ENCODE assay signal across 9 mouse cellular contexts in genomic region chr5:99247915-99248314, GRCm38 (mm10).
A peak's percentile ranks its signal among the peaks of the same experiment; 100 is the strongest.
DNase-seq lines count a peak whose midpoint lies in the region; ATAC-seq and TF ChIP-seq lines count a peak whose summit lies in the region.
"Had no signal": no experiment of that assay in that cellular context is flagged by ENCODE, and none has a peak within 500 bp of the region (broad histone marks: within the 10 kb centered on the region; RNA-seq: fewer than 3 reads in every experiment).

No protein-coding gene starts in this region.

- H3K27me3 ChIP-seq in heart, embryonic 16.5 days (ENCODE audit: control insufficient read depth, insufficient read depth, low read length), result no peaks in the 10 kb centered on the region
- H3K27me3 ChIP-seq in spleen, adult 2 months (ENCODE audit: control insufficient read depth, insufficient read depth, low read length), result no peaks in the 10 kb centered on the region
- H3K27me3 ChIP-seq in forebrain, embryonic 16.5 days (replicated peaks; ENCODE audit: control insufficient read depth, insufficient read depth, low read length), result no peaks in the 10 kb centered on the region

- 0 out of 2 replicates have a peak overlapping the region, but pooled peaks have one; percentile 0 for H3K9ac ChIP-seq in heart, embryonic 16.5 days (ENCODE audit: low read length)
- H3K9ac ChIP-seq in forebrain, embryonic 16.5 days (replicated peaks; ENCODE audit: low read depth, low read length), result no peak overlapping the region
- H3K9ac ChIP-seq: kidney, embryonic 15.5 days had no signal

- H3K4me3 ChIP-seq in heart, embryonic 16.5 days (ENCODE audit: low read length), result no peak overlapping the region
- H3K4me3 ChIP-seq in spleen, adult 2 months (ENCODE audit: extremely low read depth, insufficient read depth, insufficient read length), result no peak overlapping the region
- no peak overlapping the region for H3K4me3 ChIP-seq in forebrain, embryonic 16.5 days (replicated peaks; ENCODE audit: low read length)
- H3K4me3 ChIP-seq: kidney, embryonic 15.5 days; myocyte had no signal

- no peaks in the 10 kb centered on the region for H3K36me3 ChIP-seq in heart, embryonic 16.5 days (ENCODE audit: control insufficient read depth, insufficient read depth)
- H3K36me3 ChIP-seq in spleen, adult 2 months (ENCODE audit: control insufficient read depth, insufficient read depth, low read length), result peaks cover 5% of the 10 kb centered on the region
- no peaks in the 10 kb centered on the region for H3K36me3 ChIP-seq in forebrain, embryonic 16.5 days (ENCODE audit: control insufficient read depth, insufficient read depth)

- 80% methylated on average over 6 of the region's 6 CpGs for WGBS in heart, embryonic 16.5 days
- whole genome bisulfite sequencing in spleen, adult 2 months, result 96% methylated on average over 6 of the region's 6 CpGs
- 90% methylated on average over 6 of the region's 6 CpGs for WGBS in forebrain, embryonic 16.5 days

- TF ChIP-seq POLR2A in spleen, adult 2 months (IDR thresholded peaks at IDR 0.05; ENCODE audit: low read depth, low read length), result no peak

- peaks cover 29% of the 10 kb centered on the region for H3K4me1 ChIP-seq in heart, embryonic 16.5 days (ENCODE audit: control insufficient read depth, insufficient read depth, low read length)
- peaks cover 2% of the 10 kb centered on the region; the same call in 1 of the 2 replicates for H3K4me1 ChIP-seq in spleen, adult 2 months (ENCODE audit: control insufficient read depth, insufficient read depth, insufficient read length)
- peaks cover 34% of the 10 kb centered on the region for H3K4me1 ChIP-seq in forebrain, embryonic 16.5 days (replicated peaks; ENCODE audit: control insufficient read depth, insufficient read depth, low read length)

- 0 out of 2 replicates have a peak, but pooled peaks have one; percentile 6 for TF ChIP-seq CTCF in spleen, adult 2 months (IDR thresholded peaks at IDR 0.05; ENCODE audit: extremely low read depth, insufficient read depth, insufficient read length, insufficient replicate concordance)

- peak overlapping the region; percentile 4; the same call in 1 of the 2 replicates for H3K27ac ChIP-seq in heart, embryonic 16.5 days (ENCODE audit: low read length)
- H3K27ac ChIP-seq in spleen, adult 2 months (ENCODE audit: insufficient read depth, low read length), result no peak overlapping the region
- H3K27ac ChIP-seq in forebrain, embryonic 16.5 days (ENCODE audit: low read length), result 0 out of 2 replicates have a peak overlapping the region, but pooled peaks have one; percentile 58
- H3K27ac ChIP-seq: kidney, embryonic 15.5 days had no signal

- intact Hi-C loops in heart, postnatal 36 days (cut with DNase I), result loop anchor here (1.0 to 10.0 kb wide), 5 partner anchors 46 to 787 kb away; partner anchors contain the start of genes Enoph1 and Hnrnpdl

- no peaks in the 10 kb centered on the region for H3K9me3 ChIP-seq in heart, embryonic 16.5 days (replicated peaks; ENCODE audit: control insufficient read depth, low read length)
- H3K9me3 ChIP-seq in forebrain, embryonic 16.5 days (ENCODE audit: control insufficient read depth, low read length), result no peaks in the 10 kb centered on the region
- H3K9me3 ChIP-seq: kidney, embryonic 15.5 days had no signal

- ATAC-seq in heart, embryonic 16.5 days (replicated peaks; ENCODE audit: extremely low read depth, insufficient read depth, low FRiP score), result no peak
- no peak for ATAC-seq in forebrain, embryonic 16.5 days

- H3K4me2 ChIP-seq in heart, embryonic 16.5 days (ENCODE audit: low read depth, low read length), result peak overlapping the region; percentile 32
- peak overlapping the region; percentile 42; the same call in 1 of the 2 replicates for H3K4me2 ChIP-seq in forebrain, embryonic 16.5 days (ENCODE audit: low read length)
- H3K4me2 ChIP-seq: kidney, embryonic 15.5 days had no signal

- no peak for DNase-seq in heart, postnatal 36 days
- no peak for DNase-seq in spleen, adult 2 months (ENCODE audit: low read depth in 1 of 2, low spot score in 2 of 2)
- DNase-seq in spleen, postnatal 36 days (ENCODE audit: low spot score in 2 of 2), result no peak
- no peak for DNase-seq in urinary bladder, postnatal 25 days (ENCODE audit: low spot score)
- no peak for DNase-seq in adrenal gland, postnatal 14 days
